Mouse (Mus musculus): ENCODE data around the gene Rbsn. TPM values are rescaled to one million over a fixed set of nuclear protein-coding genes. Genes with fewer than 3 reads are reported as not detected.

Rbsn gene
- 17.1 and 20.2 TPM in 2 replicates for polyA plus RNA-seq (2014; fragmentation: Nextera tagmentation; extraction: Ambion mirVana)

GRCm38 (mm10) chr6:92214773-92215449, at the start of gene Rbsn:
Gene Rbsn, minus strand, starts transcription at chr6:92214925.
- Histone ChIP-seq H3K9ac (ENCODE audit: low read length) (peak within 1 kb of the TSS; percentile 93), H3K27me3 (replicated peaks; ENCODE audit: control insufficient read depth, insufficient read depth, low read length) (no peaks in the 10 kb centered on the region), H3K4me1 (ENCODE audit: control insufficient read depth, insufficient read depth, low read length) (peaks cover 9% of the 10 kb centered on the region), H3K4me2 (ENCODE audit: low read length) (peak within 1 kb of the TSS; percentile 95), H3K36me3 (ENCODE audit: control insufficient read depth, insufficient read depth, low read length) (0 out of 2 replicates have a peak, but pooled peaks cover 6% of the 10 kb centered on the region), H3K27ac (ENCODE audit: low read depth, low read length) (peak within 1 kb of the TSS; percentile 84), H3K4me3 (ENCODE audit: low read depth, low read length) (peak within 1 kb of the TSS; percentile 95), H3K9me3 (replicated peaks; ENCODE audit: control insufficient read depth, low read length) (no peaks in the 10 kb centered on the region)
- DNase-seq (ENCODE audit: low spot score) (peak; percentile 96), ATAC-seq (peak; percentile 98)
- WGBS, result 11% methylated on average over 35 of the region's 35 CpGs

- H3K4me2 ChIP-seq (ENCODE audit: low read length), result no peak overlapping the region
- no peak overlapping the region for H3K9ac ChIP-seq (ENCODE audit: low read length)
- H3K27ac ChIP-seq (ENCODE audit: low read depth, low read length), result no peak overlapping the region
- DNase-seq (ENCODE audit: low spot score) (no peak), ATAC-seq (no peak)
- H3K27me3 ChIP-seq (replicated peaks; ENCODE audit: control insufficient read depth, insufficient read depth, low read length), result no peaks in the 10 kb centered on the region
- H3K4me1 ChIP-seq (ENCODE audit: control insufficient read depth, insufficient read depth, low read length), result no peaks in the 10 kb centered on the region
- 77% methylated on average over 4 of the region's 4 CpGs for WGBS
- H3K4me3 ChIP-seq (ENCODE audit: low read depth, low read length), result no peak overlapping the region
- H3K36me3 ChIP-seq (ENCODE audit: control insufficient read depth, insufficient read depth, low read length), result no peaks in the 10 kb centered on the region
- no peaks in the 10 kb centered on the region for H3K9me3 ChIP-seq (replicated peaks; ENCODE audit: control insufficient read depth, low read length)
Observed at GRCm38 (mm10) chr6:92261162-92261843, 46.6 kb upstream of the Rbsn start.

DNA sequence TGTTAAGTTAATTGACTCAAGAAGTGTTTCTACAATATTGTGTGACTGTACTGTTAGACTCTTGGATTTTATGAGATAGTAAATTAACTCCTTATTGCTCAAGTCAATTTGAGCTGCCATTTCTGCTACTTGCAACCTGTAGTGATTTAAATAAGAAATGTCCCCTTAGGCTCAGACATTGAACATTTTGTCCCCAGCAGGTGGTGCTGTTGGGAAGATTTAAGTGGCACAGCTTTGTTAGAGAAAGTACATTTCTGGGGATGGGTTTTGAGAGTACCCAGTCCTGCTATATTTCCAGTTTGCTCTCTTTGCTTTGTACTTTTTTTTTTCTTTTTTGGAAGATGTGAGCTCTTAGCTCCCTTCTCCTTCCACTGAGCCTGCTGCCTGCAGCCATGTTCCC, 40.6 kb upstream of the Rbsn start:
- H3K9me3 ChIP-seq (replicated peaks; ENCODE audit: control insufficient read depth, low read length), result 0 out of 2 replicates have a peak, but pooled peaks cover 3% of the 10 kb centered on the region
- no peak overlapping the region for H3K4me3 ChIP-seq (ENCODE audit: low read depth, low read length)
- no peak for ATAC-seq
- H3K27ac ChIP-seq (ENCODE audit: low read depth, low read length), result no peak overlapping the region
- no peak for DNase-seq (ENCODE audit: low spot score)
- no peaks in the 10 kb centered on the region for H3K4me1 ChIP-seq (ENCODE audit: control insufficient read depth, insufficient read depth, low read length)
- no peak overlapping the region for H3K4me2 ChIP-seq (ENCODE audit: low read length)
- H3K9ac ChIP-seq (ENCODE audit: low read length), result no peak overlapping the region
- no peaks in the 10 kb centered on the region for H3K27me3 ChIP-seq (replicated peaks; ENCODE audit: control insufficient read depth, insufficient read depth, low read length)
- H3K36me3 ChIP-seq (ENCODE audit: control insufficient read depth, insufficient read depth, low read length), result no peaks in the 10 kb centered on the region

- no peak overlapping the region for H3K27ac ChIP-seq (ENCODE audit: low read depth, low read length)
- H3K4me2 ChIP-seq (ENCODE audit: low read length), result no peak overlapping the region
- no peaks in the 10 kb centered on the region for H3K36me3 ChIP-seq (ENCODE audit: control insufficient read depth, insufficient read depth, low read length)
- H3K4me3 ChIP-seq (ENCODE audit: low read depth, low read length), result no peak overlapping the region
- DNase-seq (ENCODE audit: low spot score) (no peak), ATAC-seq (no peak)
- 0 out of 2 replicates have a peak, but pooled peaks cover 3% of the 10 kb centered on the region for H3K9me3 ChIP-seq (replicated peaks; ENCODE audit: control insufficient read depth, low read length)
- H3K27me3 ChIP-seq (replicated peaks; ENCODE audit: control insufficient read depth, insufficient read depth, low read length), result no peaks in the 10 kb centered on the region
- no peaks in the 10 kb centered on the region for H3K4me1 ChIP-seq (ENCODE audit: control insufficient read depth, insufficient read depth, low read length)
- 90% methylated on average over 3 of the region's 3 CpGs for WGBS
- no peak overlapping the region for H3K9ac ChIP-seq (ENCODE audit: low read length)
Observed at GRCm38 (mm10) chr6:92253253-92253870, 38.6 kb upstream of the Rbsn start.

DNA sequence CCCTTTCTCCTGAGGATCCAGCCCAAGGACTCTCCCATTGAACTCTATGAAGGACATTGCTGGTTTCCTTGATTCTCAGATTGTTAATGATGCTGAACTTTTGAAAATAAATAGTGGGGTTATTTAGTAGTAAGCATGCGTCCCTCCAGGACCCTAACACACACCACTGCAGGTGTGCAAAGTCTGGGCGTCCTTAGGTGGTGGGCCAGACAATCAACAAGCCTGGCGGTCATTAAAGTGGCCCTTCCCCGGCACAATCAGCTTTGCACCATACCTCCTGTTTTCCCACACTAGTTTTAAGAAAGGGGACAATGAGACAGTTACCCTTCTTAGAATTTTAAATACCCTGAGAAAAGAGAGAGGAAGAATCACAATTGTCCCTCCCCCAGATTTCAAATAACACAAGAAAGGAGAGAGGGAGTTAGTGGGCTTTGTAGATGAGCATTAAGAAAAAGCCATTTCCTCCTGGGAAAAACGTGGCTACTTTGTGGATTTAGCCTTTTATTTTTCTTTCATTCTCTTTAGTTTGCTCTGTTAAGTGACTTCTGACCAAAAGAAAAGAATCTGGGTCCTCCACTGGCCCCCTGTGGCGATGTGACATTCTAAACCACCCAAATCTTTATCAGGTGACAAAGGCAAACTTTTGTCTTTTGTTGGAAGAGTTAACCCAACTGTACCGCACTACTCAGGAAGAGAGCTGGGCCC, 32.6 kb upstream of the Rbsn start:
- no peaks in the 10 kb centered on the region for H3K9me3 ChIP-seq (replicated peaks; ENCODE audit: control insufficient read depth, low read length)
- no peak overlapping the region for H3K27ac ChIP-seq (ENCODE audit: low read depth, low read length)
- DNase-seq (ENCODE audit: low spot score), result no peak
- no peak for ATAC-seq
- no peak overlapping the region for H3K4me3 ChIP-seq (ENCODE audit: low read depth, low read length)
- H3K4me1 ChIP-seq (ENCODE audit: control insufficient read depth, insufficient read depth, low read length), result no peaks in the 10 kb centered on the region
- H3K9ac ChIP-seq (ENCODE audit: low read length), result no peak overlapping the region
- H3K36me3 ChIP-seq (ENCODE audit: control insufficient read depth, insufficient read depth, low read length), result no peaks in the 10 kb centered on the region
- H3K27me3 ChIP-seq (replicated peaks; ENCODE audit: control insufficient read depth, insufficient read depth, low read length), result peaks cover 8% of the 10 kb centered on the region; the same call in 1 of the 2 replicates
- H3K4me2 ChIP-seq (ENCODE audit: low read length), result no peak overlapping the region
- WGBS, result 5% methylated on average over 7 of the region's 7 CpGs

DNA sequence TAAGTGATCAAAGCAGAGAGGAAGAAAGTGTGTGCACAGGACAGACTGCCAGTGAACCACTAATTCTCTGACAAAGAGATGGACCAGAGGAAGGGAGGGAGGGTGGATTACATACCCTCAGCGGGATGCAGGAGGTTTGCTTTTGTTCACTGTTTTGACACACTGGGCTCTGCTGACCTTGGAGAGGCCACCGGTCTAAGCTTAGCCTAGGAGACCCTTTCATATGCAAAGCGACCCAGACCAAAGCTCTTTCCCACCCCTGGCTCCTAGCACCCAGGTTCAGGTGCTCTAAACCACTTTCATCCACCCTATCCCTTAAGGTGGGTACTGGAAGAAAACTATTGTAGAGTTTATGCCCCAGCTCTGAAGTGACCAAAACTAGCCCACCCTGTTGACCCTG, 31.6 kb upstream of the Rbsn start:
- Histone ChIP-seq H3K27ac (ENCODE audit: low read depth, low read length) (no peak overlapping the region), H3K9me3 (replicated peaks; ENCODE audit: control insufficient read depth, low read length) (no peaks in the 10 kb centered on the region), H3K9ac (ENCODE audit: low read length) (no peak overlapping the region), H3K27me3 (replicated peaks; ENCODE audit: control insufficient read depth, insufficient read depth, low read length) (peaks cover 8% of the 10 kb centered on the region; the same call in 1 of the 2 replicates), H3K4me3 (ENCODE audit: low read depth, low read length) (no peak overlapping the region), H3K4me1 (ENCODE audit: control insufficient read depth, insufficient read depth, low read length) (no peaks in the 10 kb centered on the region), H3K4me2 (ENCODE audit: low read length) (no peak overlapping the region), H3K36me3 (ENCODE audit: control insufficient read depth, insufficient read depth, low read length) (no peaks in the 10 kb centered on the region)
- DNase-seq (ENCODE audit: low spot score) (no peak), ATAC-seq (no peak)
- 3% methylated on average over 3 of the region's 3 CpGs for WGBS

DNA sequence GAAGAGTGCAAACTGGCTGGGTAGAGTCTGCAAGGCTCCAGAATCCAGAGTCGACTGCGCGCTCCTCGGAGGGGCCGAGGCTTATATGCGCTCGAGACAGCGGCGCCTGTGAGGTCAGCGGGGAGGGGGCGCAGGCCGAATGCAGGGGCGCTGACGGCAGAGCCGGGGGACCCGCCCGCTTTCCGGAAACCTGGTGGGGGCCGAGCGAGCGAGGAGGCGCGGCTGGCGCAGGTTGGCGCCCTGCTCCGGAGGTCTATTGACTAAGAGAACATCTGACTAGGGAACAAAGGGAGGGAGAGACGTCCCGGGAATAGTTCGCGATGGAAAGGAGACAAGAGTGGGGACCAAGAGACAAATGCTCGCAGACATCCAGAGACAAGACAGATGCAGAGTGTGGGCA, 29.9 kb upstream of the Rbsn start, which contains the start of gene Trh:
Gene Trh (minus strand): TSS at position 60 of the 400 bp plus-strand sequence.
- Histone ChIP-seq H3K36me3 (ENCODE audit: control insufficient read depth, insufficient read depth, low read length) (no peaks in the 10 kb centered on the region), H3K4me3 (ENCODE audit: low read depth, low read length) (peak within 1 kb of the TSS; percentile 28), H3K9me3 (replicated peaks; ENCODE audit: control insufficient read depth, low read length) (no peaks in the 10 kb centered on the region), H3K4me2 (ENCODE audit: low read length) (peak within 1 kb of the TSS; percentile 50), H3K4me1 (ENCODE audit: control insufficient read depth, insufficient read depth, low read length) (no peaks in the 10 kb centered on the region), H3K9ac (ENCODE audit: low read length) (peak within 1 kb of the TSS; percentile 49; the same call in 1 of the 2 replicates), H3K27ac (ENCODE audit: low read depth, low read length) (no peak within 1 kb of the TSS), H3K27me3 (replicated peaks; ENCODE audit: control insufficient read depth, insufficient read depth, low read length) (peaks cover 8% of the 10 kb centered on the region; the same call in 1 of the 2 replicates)
- peak; percentile 22 for DNase-seq (ENCODE audit: low spot score)
- no peak for ATAC-seq
- WGBS, result under 1% methylated on average over 31 of the region's 31 CpGs

GRCm38 (mm10) chr6:92241178-92241906, 26.6 kb upstream of the Rbsn start:
- H3K9ac ChIP-seq (ENCODE audit: low read length), result no peak overlapping the region
- DNase-seq (ENCODE audit: low spot score) (peak; percentile 61), ATAC-seq (peak; percentile 93)
- 67% methylated on average over 3 of the region's 3 CpGs for WGBS
- H3K4me3 ChIP-seq (ENCODE audit: low read depth, low read length), result no peak overlapping the region
- H3K27me3 ChIP-seq (replicated peaks; ENCODE audit: control insufficient read depth, insufficient read depth, low read length), result peaks cover 8% of the 10 kb centered on the region; the same call in 1 of the 2 replicates
- H3K4me1 ChIP-seq (ENCODE audit: control insufficient read depth, insufficient read depth, low read length), result no peaks in the 10 kb centered on the region
- H3K27ac ChIP-seq (ENCODE audit: low read depth, low read length), result no peak overlapping the region
- no peak overlapping the region for H3K4me2 ChIP-seq (ENCODE audit: low read length)
- no peaks in the 10 kb centered on the region for H3K36me3 ChIP-seq (ENCODE audit: control insufficient read depth, insufficient read depth, low read length)
- H3K9me3 ChIP-seq (replicated peaks; ENCODE audit: control insufficient read depth, low read length), result no peaks in the 10 kb centered on the region
